Mouse (Mus musculus): Measurements from ENCODE around the gene Hsd3b7.

DNA sequence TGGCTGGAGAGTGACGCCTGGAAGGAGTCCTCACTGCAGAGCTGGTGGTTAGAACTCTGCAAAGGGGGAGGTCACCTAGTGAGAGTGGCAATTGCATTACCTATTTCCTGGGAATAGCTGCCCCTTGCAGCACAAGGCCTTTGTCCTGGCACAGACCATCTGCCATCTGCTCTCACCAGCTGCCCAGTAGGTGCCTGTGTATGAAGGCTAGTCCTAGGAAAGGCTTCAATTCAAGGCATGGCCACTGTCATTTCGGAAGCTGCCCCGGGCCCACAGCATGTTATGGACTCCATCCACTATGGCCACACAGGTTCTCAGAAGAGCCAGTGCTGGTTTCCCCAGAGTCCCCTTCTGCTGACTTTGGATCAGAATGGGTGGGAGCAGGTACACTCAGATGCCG, 1.8 kb upstream of the Hsd3b7 start:
- TF ChIP-seq POLR2A (IDR thresholded peaks at IDR 0.05; ENCODE audit: low read depth, low read length), result no peak
- TF ChIP-seq CTCF (IDR thresholded peaks at IDR 0.05; ENCODE audit: extremely low read depth, insufficient read depth, insufficient read length, insufficient replicate concordance), result no peak

Data from spleen, adult 2 months (tissue).